Mouse (Mus musculus) forebrain, embryonic 12.5 days (tissue): ENCODE results near the gene Ltbp1. TPM values are rescaled to one million over a fixed set of nuclear protein-coding genes. Genes with fewer than 3 reads are reported as not detected.
A peak's percentile ranks its signal among the peaks of the same experiment; 100 is the strongest.

Experiments used
- ATAC-seq: fragments of 200-750 bp; cut with Nextera tagmentation; 2 replicates; pipeline ENCODE4 v1.8.0; 2017; ENCODE audit warnings: moderate TSS enrichment; ENCODE audit not compliant: low FRiP score
- H3K27ac ChIP-seq: fragments of 300-500 bp; sonication (generic); 2 replicates; pipeline ENCODE4 v1.5.1; 2016; ENCODE audit warnings: mild to moderate bottlenecking
- H3K27me3 ChIP-seq: fragments of 300-500 bp; sonication (generic); 2 replicates; pipeline ENCODE4 v1.6.1; 2016; ENCODE audit warnings: mild to moderate bottlenecking
- H3K36me3 ChIP-seq: fragments of 300-500 bp; sonication (generic); replicated peaks from 2 replicates; pipeline ENCODE4 v1.6.1; 2016; ENCODE audit warnings: mild to moderate bottlenecking
- H3K4me1 ChIP-seq: fragments of 300-500 bp; sonication (generic); 2 replicates; pipeline ENCODE4 v1.6.1; 2016
- H3K4me2 ChIP-seq: fragments of 300-500 bp; sonication (generic); 2 replicates; pipeline ENCODE4 v1.6.1; 2016; ENCODE audit warnings: mild to moderate bottlenecking, moderate library complexity
- H3K4me3 ChIP-seq: fragments of 300-500 bp; sonication (generic); replicated peaks from 2 replicates; pipeline ENCODE4 v1.5.1; 2016; ENCODE audit warnings: mild to moderate bottlenecking
- H3K9ac ChIP-seq: fragments of 300-500 bp; sonication (generic); 2 replicates; pipeline ENCODE4 v1.6.1; 2016; ENCODE audit warnings: mild to moderate bottlenecking
- H3K9me3 ChIP-seq: fragments of 300-500 bp; sonication (generic); 2 replicates; pipeline ENCODE4 v1.6.1; 2016
- WGBS: fragments of 180-500 bp; shearing (Covaris S2); methylation state at CpG from one replicate; pipeline ENCODE4 v1.1.7; 2016; 5-methylcytosine and 5-hydroxymethylcytosine counted together
- polyA plus RNA-seq: library from polyadenylated mRNA; unstranded; fragments of >200 nt; fragmentation: Nextera tagmentation; extraction: Ambion mirVana; gene quantifications from 2 replicates; pipeline ENCODE4 v1.2.1, GENCODE M21; 2016

The Ltbp1 gene
- polyA plus RNA-seq, 1 experiment from 2014 or later: 4.0 TPM

- no peak for ATAC-seq
- no peaks in the 10 kb centered on the region for H3K9me3 ChIP-seq
- no peak overlapping the region for H3K4me2 ChIP-seq
- 0 out of 2 replicates have a peak, but pooled peaks cover 4% of the 10 kb centered on the region for H3K4me1 ChIP-seq
- H3K4me3 ChIP-seq: no peak overlapping the region
- no peaks in the 10 kb centered on the region for H3K27me3 ChIP-seq
- no peak overlapping the region for H3K27ac ChIP-seq
- WGBS: 79% methylated on average over 3 of the region's 3 CpGs
- H3K9ac ChIP-seq: no peak overlapping the region
- no peaks in the 10 kb centered on the region for H3K36me3 ChIP-seq
Observed at GRCm38 (mm10) chr17:75434871-75435270, 429.5 kb downstream of the Ltbp1 start.

DNA sequence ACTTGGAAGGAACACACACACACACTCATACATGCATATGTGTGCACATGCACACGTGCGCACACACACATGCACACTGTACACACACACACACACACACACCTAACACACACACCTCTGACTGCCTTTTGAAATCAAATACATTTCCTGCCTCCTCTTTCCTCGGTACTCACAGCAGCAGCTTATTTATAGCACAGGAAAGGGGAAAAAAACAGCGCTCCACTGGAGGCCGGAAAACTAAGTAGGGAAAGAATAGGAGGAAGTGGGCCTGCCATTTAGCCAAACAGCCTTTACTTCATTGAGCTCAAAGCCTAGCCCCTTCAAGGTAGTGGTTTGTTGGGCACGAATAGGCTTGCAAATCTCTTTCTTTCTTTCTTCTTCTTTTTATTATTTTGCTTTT lies 430.2 kb downstream of the Ltbp1 start, which contains the start of gene Rasgrp3:
Gene Rasgrp3, plus strand, starts transcription at position 298 of the 400 bp plus-strand sequence.
- Histone ChIP-seq H3K4me3 (no peak within 1 kb of the TSS), H3K27me3 (no peaks in the 10 kb centered on the region), H3K36me3 (no peaks in the 10 kb centered on the region)

DNA sequence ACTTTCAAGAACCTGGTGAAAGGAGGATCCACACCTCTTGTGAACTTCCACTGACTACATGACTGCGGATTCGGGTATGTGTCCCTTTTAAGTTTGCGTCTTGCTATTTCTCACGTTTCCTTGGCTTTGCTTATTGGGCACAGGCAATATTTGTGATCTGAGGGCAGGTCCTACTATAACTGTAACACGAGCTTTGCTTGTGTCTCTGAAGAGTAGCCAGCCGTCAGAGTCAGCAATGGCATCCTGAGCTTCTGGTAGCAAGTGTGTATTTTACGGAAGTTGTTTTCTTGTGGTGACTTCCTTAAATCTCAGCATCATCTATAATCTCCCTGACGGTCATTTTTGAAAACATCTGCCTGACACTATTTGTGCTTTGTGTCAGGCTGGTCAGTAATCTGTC lies 430.7 kb downstream of the Ltbp1 start:
- Histone ChIP-seq H3K4me3 (no peak overlapping the region), H3K4me1 (0 out of 2 replicates have a peak, but pooled peaks cover 4% of the 10 kb centered on the region), H3K9me3 (no peaks in the 10 kb centered on the region), H3K27me3 (no peaks in the 10 kb centered on the region), H3K36me3 (no peaks in the 10 kb centered on the region), H3K9ac (no peak overlapping the region), H3K27ac (no peak overlapping the region), H3K4me2 (no peak overlapping the region)
- 82% methylated on average over 8 of the region's 8 CpGs for WGBS
- no peak for ATAC-seq

More for the DNA sequence above, 430.2 kb downstream of the Ltbp1 start, which contains the start of gene Rasgrp3:
- 0 out of 2 replicates have a peak, but pooled peaks cover 4% of the 10 kb centered on the region for H3K4me1 ChIP-seq
- no peak within 1 kb of the TSS for H3K4me2 ChIP-seq
- 74% methylated on average over 6 of the region's 6 CpGs for WGBS
- no peaks in the 10 kb centered on the region for H3K9me3 ChIP-seq
- H3K9ac ChIP-seq: no peak within 1 kb of the TSS
- ATAC-seq: no peak
- no peak within 1 kb of the TSS for H3K27ac ChIP-seq

- ATAC-seq: no peak
- Histone ChIP-seq H3K27ac (no peak overlapping the region), H3K4me2 (no peak overlapping the region), H3K4me3 (no peak overlapping the region), H3K9me3 (no peaks in the 10 kb centered on the region), H3K9ac (no peak overlapping the region), H3K4me1 (0 out of 2 replicates have a peak, but pooled peaks cover 4% of the 10 kb centered on the region), H3K36me3 (no peaks in the 10 kb centered on the region), H3K27me3 (no peaks in the 10 kb centered on the region)
- WGBS: 93% methylated on average over 6 of the region's 6 CpGs
Observed at GRCm38 (mm10) chr17:75436819-75437218, 431.5 kb downstream of the Ltbp1 start.

DNA sequence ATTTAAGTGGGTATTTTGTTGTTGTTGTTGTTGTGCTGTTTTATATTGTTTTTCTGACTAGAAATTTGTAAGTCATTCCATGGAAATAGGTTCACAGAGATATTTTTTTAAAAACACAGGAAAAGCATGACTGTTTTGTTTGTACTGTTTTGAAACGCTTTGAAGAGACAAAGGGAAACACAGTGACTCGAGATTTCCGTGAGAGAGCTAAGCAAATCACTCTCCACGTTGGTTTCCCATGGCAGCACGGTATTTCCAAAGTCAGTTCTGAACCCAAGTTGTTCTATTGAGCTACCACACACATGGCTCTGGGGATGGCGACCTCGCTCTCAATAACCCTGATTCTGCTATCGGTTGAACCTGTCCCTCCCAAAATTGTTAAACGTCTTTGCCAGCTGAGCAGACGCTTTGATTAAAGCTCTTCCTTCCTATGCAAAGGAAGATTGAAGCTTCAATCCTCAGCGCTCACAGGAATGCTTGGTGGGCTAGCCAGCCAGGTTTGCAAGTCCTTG lies 431.9 kb downstream of the Ltbp1 start:
- Histone ChIP-seq H3K27me3 (no peaks in the 10 kb centered on the region), H3K9ac (no peak overlapping the region), H3K4me2 (no peak overlapping the region), H3K36me3 (no peaks in the 10 kb centered on the region), H3K9me3 (no peaks in the 10 kb centered on the region), H3K27ac (no peak overlapping the region), H3K4me1 (0 out of 2 replicates have a peak, but pooled peaks cover 3% of the 10 kb centered on the region), H3K4me3 (no peak overlapping the region)
- no peak for ATAC-seq
- 79% methylated on average over 11 of the region's 11 CpGs for WGBS

DNA sequence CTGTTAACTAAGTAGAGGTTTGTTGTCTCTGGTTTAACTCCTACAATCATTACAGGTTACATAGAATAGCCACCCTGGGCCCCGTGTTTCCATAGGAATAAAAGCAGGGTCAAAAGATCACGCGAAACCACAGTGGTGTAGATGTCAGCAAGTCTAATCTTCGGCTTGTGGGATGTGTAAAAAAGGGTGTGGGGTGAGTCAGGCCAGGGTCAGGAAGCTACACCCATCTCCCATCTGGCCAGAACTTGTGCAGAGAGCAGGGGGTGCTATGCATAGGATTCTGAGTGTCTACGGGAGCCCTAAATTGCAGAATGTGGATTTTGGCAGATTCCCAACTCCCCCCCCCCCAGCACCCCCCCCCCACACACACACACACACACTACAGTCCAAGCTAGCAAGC lies 432.8 kb downstream of the Ltbp1 start:
- Histone ChIP-seq H3K27ac (no peak overlapping the region), H3K9me3 (no peaks in the 10 kb centered on the region), H3K4me1 (no peaks in the 10 kb centered on the region), H3K9ac (no peak overlapping the region), H3K27me3 (no peaks in the 10 kb centered on the region), H3K36me3 (no peaks in the 10 kb centered on the region), H3K4me2 (no peak overlapping the region), H3K4me3 (no peak overlapping the region)
- no peak for ATAC-seq
- 74% methylated on average over 5 of the region's 5 CpGs for WGBS

DNA sequence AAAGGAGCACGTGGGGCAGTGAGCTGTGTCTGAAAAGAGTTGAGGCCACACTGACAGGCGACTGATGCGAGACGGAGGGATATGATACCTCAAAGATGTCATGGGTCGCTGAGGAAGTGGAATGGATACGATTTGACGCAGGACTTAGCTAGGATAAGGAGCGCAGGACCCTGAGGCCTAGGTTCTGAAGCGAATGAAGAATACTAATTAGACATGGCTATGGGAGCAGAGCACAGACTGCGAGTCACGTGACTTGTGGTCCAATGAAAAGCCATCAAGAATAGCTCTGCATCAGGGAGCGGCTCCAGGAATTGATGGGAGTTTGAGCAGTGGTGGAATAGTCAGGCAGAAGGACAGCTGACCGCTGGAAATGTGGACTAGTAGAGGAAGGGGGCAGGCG lies 433.7 kb downstream of the Ltbp1 start:
- Histone ChIP-seq H3K4me3 (no peak overlapping the region), H3K4me2 (no peak overlapping the region), H3K9ac (no peak overlapping the region), H3K4me1 (no peaks in the 10 kb centered on the region), H3K27ac (no peak overlapping the region), H3K36me3 (no peaks in the 10 kb centered on the region), H3K9me3 (no peaks in the 10 kb centered on the region), H3K27me3 (no peaks in the 10 kb centered on the region)
- 81% methylated on average over 14 of the region's 14 CpGs for WGBS
- ATAC-seq: peak; percentile 57; the same call in 1 of the 2 replicates

- Histone ChIP-seq H3K9me3 (no peaks in the 10 kb centered on the region), H3K27ac (no peak overlapping the region), H3K36me3 (no peaks in the 10 kb centered on the region), H3K4me2 (no peak overlapping the region), H3K4me1 (no peaks in the 10 kb centered on the region), H3K27me3 (no peaks in the 10 kb centered on the region), H3K9ac (no peak overlapping the region), H3K4me3 (no peak overlapping the region)
- ATAC-seq: no peak
- WGBS: 69% methylated on average over 7 of the region's 7 CpGs
Observed at GRCm38 (mm10) chr17:75440619-75441018, 435.3 kb downstream of the Ltbp1 start.

DNA sequence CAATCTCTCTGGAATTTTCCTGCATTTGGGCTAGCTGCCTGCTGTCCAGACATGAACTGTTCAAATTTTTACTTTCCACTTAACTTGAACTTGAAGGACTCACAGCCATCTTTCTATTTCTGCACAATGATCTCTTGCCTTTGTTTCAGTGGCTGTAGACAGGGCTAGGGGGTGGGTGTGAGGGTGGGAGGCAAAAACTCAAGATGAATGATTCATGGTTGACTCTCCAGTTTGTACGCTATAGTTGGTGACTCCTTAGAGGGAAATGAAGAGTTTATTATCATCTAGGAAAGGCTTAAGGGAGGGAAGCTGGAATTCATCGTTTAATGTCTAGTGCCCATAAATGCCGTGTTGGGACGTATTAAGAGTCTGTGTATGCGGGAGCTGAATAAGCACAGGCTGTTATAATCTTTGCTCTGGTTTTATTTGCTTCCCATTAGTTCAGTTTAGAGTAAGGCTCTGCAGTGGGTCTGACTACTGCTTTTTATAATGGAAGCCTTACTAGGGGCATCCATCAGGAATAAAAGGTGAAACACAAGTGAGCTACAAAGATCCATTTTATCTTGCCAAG lies 436.0 kb downstream of the Ltbp1 start:
- H3K4me3 ChIP-seq: no peak overlapping the region
- H3K27me3 ChIP-seq: no peaks in the 10 kb centered on the region
- H3K4me2 ChIP-seq: no peak overlapping the region
- ATAC-seq: no peak
- H3K9me3 ChIP-seq: no peaks in the 10 kb centered on the region
- no peak overlapping the region for H3K27ac ChIP-seq
- H3K4me1 ChIP-seq: no peaks in the 10 kb centered on the region
- no peaks in the 10 kb centered on the region for H3K36me3 ChIP-seq
- 89% methylated on average over 5 of the region's 5 CpGs for WGBS
- no peak overlapping the region for H3K9ac ChIP-seq
